8 mouse cellular contexts compared by ENCODE assay signal in genomic region chr5:96373986-96374901, GRCm38 (mm10). TPM values are rescaled to one million over a fixed set of nuclear protein-coding genes. Genes with fewer than 3 reads are reported as not detected.
DNase-seq lines count a peak whose midpoint lies in the region; ATAC-seq and TF ChIP-seq lines count a peak whose summit lies in the region.

No protein-coding gene starts in this region.

- WGBS in hindbrain, embryonic 12.5 days: under 1% methylated on average over 82 of the region's 84 CpGs
- under 1% methylated on average over 78 of the region's 84 CpGs for WGBS in lung, embryonic 16.5 days

- no peaks in the 10 kb centered on the region; the same call in 1 of the 2 replicates for H3K9me3 ChIP-seq in hindbrain, embryonic 12.5 days (replicated peaks)
- H3K9me3 ChIP-seq in lung, embryonic 16.5 days (ENCODE audit: control insufficient read depth, low read length): no peaks in the 10 kb centered on the region

- peak; percentile 79 for ATAC-seq in Patski
- peak; percentile 91 for ATAC-seq in hindbrain, embryonic 12.5 days (ENCODE audit: low FRiP score)
- ATAC-seq in lung, embryonic 16.5 days (ENCODE audit: low read depth): peak; percentile 88

- peak overlapping the region; percentile 97 for H3K4me2 ChIP-seq in hindbrain, embryonic 12.5 days (replicated peaks)
- peak overlapping the region; percentile 94 for H3K4me2 ChIP-seq in lung, embryonic 16.5 days (ENCODE audit: low read depth, low read length)

- H3K9ac ChIP-seq in hindbrain, embryonic 12.5 days: peak overlapping the region; percentile 77
- H3K9ac ChIP-seq in lung, embryonic 16.5 days (ENCODE audit: low read length): peak overlapping the region; percentile 81

- peak overlapping the region; percentile 64 for H3K27ac ChIP-seq in hindbrain, embryonic 12.5 days
- peak overlapping the region; percentile 88 for H3K27ac ChIP-seq in lung, embryonic 16.5 days (ENCODE audit: low read length)

- no peaks in the 10 kb centered on the region for H3K27me3 ChIP-seq in Patski
- no peaks in the 10 kb centered on the region for H3K27me3 ChIP-seq in hindbrain, embryonic 12.5 days
- no peaks in the 10 kb centered on the region; the same call in 1 of the 2 replicates for H3K27me3 ChIP-seq in lung, embryonic 16.5 days (ENCODE audit: control insufficient read depth, insufficient read depth, low read depth, low read length)

- CTCF ChIA-PET in Patski (lab: Charles Lee): interaction anchor here (0.5 to 1.2 kb wide), 7 partner anchors 8 to 397 kb away, joined by 3 to 4 read pairs (median 3); no protein-coding TSS in a partner anchor

- H3K36me3 ChIP-seq in hindbrain, embryonic 12.5 days: no peaks in the 10 kb centered on the region
- no peaks in the 10 kb centered on the region for H3K36me3 ChIP-seq in lung, embryonic 16.5 days (ENCODE audit: control insufficient read depth, insufficient read depth, low read length)

- POLR2A ChIA-PET in Patski (lab: Charles Lee): interaction anchor here (0.8 kb wide), 1 partner anchor 26 kb away, joined by 3 read pairs; no protein-coding TSS in a partner anchor

- peak; percentile 41 for DNase-seq in Patski (ENCODE audit: low read depth, low spot score)
- DNase-seq in cerebellum, postnatal 14 days: peak; percentile 48 to 63
- DNase-seq in frontal cortex, postnatal 25 days (ENCODE audit: low spot score in 2 of 2): peak; percentile 33 to 39
- DNase-seq in layer of hippocampus, postnatal 25 days (ENCODE audit: extremely low spot score in 1 of 2, low spot score in 1 of 2): peak; percentile 26 to 52
- DNase-seq in ovary, postnatal 36 days (ENCODE audit: low spot score): peak; percentile 70
- peak; percentile 65 to 66 for DNase-seq in urinary bladder, postnatal 4 days (ENCODE audit: low spot score in 2 of 2)

- in situ Hi-C loops in Patski (cut with MboI; ENCODE audit: low pct_unique_long_range_greater_than_20kb): no loop called here

- H3K4me3 ChIP-seq in hindbrain, embryonic 12.5 days: peak overlapping the region; percentile 50
- H3K4me3 ChIP-seq in lung, embryonic 16.5 days (ENCODE audit: low read length): peak overlapping the region; percentile 81

- peak; percentile 94 for TF ChIP-seq CTCF in Patski (IDR thresholded peaks at IDR 0.05)

- peaks cover 12% of the 10 kb centered on the region; the same call in 1 of the 2 replicates for H3K4me1 ChIP-seq in hindbrain, embryonic 12.5 days
- peaks cover 18% of the 10 kb centered on the region for H3K4me1 ChIP-seq in lung, embryonic 16.5 days (replicated peaks; ENCODE audit: control insufficient read depth, insufficient read depth, low read length)

RNA-seq across cellular contexts. Expression of gene Fras1, which starts 0.5 kb away (rescaled TPM):
- 2.4 TPM for polyA plus RNA-seq in Patski (2021)
- polyA plus RNA-seq in hindbrain, embryonic 12.5 days (2016; fragmentation: Nextera tagmentation; extraction: Ambion mirVana): 11.2 and 13.4 TPM in 2 replicates
- total RNA-seq in layer of hippocampus, postnatal 25 days (2021): 10 to 100 TPM; 10.9 to 14.3 TPM
- polyA plus RNA-seq in lung, embryonic 16.5 days (2015; fragmentation: Nextera tagmentation; extraction: Ambion mirVana): 18.2 and 23.7 TPM in 2 replicates

Comparison
In these comparisons a context has a peak if more than half of its experiments do, and no peak if none do; other contexts are left out.
1. Peak in every context shown above with its lines: DNase-seq, ATAC-seq, H3K4me3 ChIP-seq and H3K27ac ChIP-seq.